Mouse (Mus musculus) C2C12 (cell line): ENCODE data around the gene Dck.

Experiments used
- CEBPB ChIP-seq: IDR thresholded peaks from one replicate; pipeline ENCODE4 v1.6.1; 2011; ENCODE audit warnings: low read depth, mild to moderate bottlenecking, control low read depth, moderate library complexity
- CTCF ChIP-seq: IDR thresholded peaks from one replicate; pipeline ENCODE4 v1.5.1; 2011; ENCODE audit not compliant: control insufficient read depth, insufficient read depth, insufficient read length

- TF ChIP-seq CTCF (no peak), CEBPB (no peak)
Observed at GRCm38 (mm10) chr5:88747774-88748173, 17.0 kb upstream of the Dck start.
